Mouse (Mus musculus): ENCODE results near the gene Dhdds. TPM values are rescaled to one million over a fixed set of nuclear protein-coding genes. Genes with fewer than 3 reads are reported as not detected.
"Not testable (repeated sequence)": the region's sequence is repeated elsewhere in the genome, so short reads cannot be mapped to it uniquely, and the experiment has no call there.

Gene Dhdds
- polyA plus RNA-seq, 1 experiment from 2014 or later = 41.9 TPM

DNA sequence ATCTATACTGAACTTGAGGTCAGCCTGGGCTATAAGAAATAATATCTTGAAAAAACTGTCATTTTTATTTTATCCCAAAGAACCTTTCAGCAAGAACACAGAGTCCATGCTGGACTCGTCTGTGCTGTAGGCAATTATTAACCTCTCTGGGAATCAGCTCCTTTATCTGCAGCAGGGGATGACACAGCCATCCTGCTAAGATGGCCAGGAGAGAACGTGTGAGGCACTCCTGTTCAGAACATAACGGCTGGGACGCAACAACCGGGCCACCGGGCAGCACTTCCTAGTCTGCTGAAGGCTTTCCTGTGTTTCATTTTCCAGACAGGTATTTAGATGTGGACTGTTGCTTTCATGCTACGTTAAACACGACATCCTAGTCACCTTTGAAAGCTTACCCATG, 6.0 kb downstream of the Dhdds start:
- no peak for ATAC-seq (ENCODE audit: insufficient number of reproducible peaks, low FRiP score, low TSS enrichment, low read depth)
- Histone ChIP-seq H3K4me1 (peaks cover 3% of the 10 kb centered on the region), H3K4me3 (no peak overlapping the region), H3K9ac (no peak overlapping the region), H3K27ac (no peak overlapping the region), H3K36me3 (peaks cover 71% of the 10 kb centered on the region), H3K4me2 (no peak overlapping the region), H3K27me3 (no peaks in the 10 kb centered on the region), H3K9me3 (no peaks in the 10 kb centered on the region)
- 93% methylated on average over 8 of the region's 8 CpGs for WGBS

GRCm38 (mm10) chr4:133991087-133991660, 9.5 kb downstream of the Dhdds start:
- Histone ChIP-seq H3K4me2 (no peak overlapping the region), H3K27me3 (no peaks in the 10 kb centered on the region), H3K4me3 (no peak overlapping the region), H3K4me1 (no peaks in the 10 kb centered on the region), H3K9ac (no peak overlapping the region), H3K27ac (no peak overlapping the region), H3K9me3 (no peaks in the 10 kb centered on the region), H3K36me3 (peaks cover 91% of the 10 kb centered on the region)
- 85% methylated on average over 13 of the region's 13 CpGs for WGBS
- ATAC-seq (ENCODE audit: insufficient number of reproducible peaks, low FRiP score, low TSS enrichment, low read depth) = no peak

- 69% methylated on average over 4 of the region's 4 CpGs for WGBS
- H3K4me2 ChIP-seq = no peak overlapping the region
- H3K27ac ChIP-seq = no peak overlapping the region
- ATAC-seq (ENCODE audit: insufficient number of reproducible peaks, low FRiP score, low TSS enrichment, low read depth) = no peak
- no peak overlapping the region for H3K4me3 ChIP-seq
- H3K4me1 ChIP-seq = no peaks in the 10 kb centered on the region
- no peaks in the 10 kb centered on the region for H3K9me3 ChIP-seq
- H3K27me3 ChIP-seq = no peaks in the 10 kb centered on the region
- H3K36me3 ChIP-seq = peaks cover 89% of the 10 kb centered on the region
- H3K9ac ChIP-seq = no peak overlapping the region
Observed at GRCm38 (mm10) chr4:133990035-133990434, 10.7 kb downstream of the Dhdds start.

DNA sequence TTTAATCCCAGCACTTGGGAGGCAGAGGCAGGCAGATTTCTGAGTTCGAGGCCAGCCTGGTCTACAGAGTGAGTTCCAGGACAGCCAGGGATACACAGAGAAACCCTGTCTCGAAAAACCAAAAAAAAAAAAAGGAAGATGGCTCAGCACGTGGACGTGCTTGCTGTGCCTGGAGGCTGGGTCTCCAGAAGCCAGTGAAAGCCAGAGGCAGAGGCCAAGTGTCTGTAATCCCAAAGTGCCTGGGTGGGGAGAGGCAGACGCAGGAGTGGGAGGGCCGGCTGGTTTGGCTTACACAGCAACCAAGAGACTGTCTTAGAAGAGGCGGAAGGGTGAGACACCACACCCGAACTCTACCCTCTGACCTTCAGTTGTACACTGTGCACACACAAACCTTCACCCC, 12.4 kb downstream of the Dhdds start:
- WGBS = 88% methylated on average over 8 of the region's 8 CpGs
- not testable (repeated sequence) for H3K4me2 ChIP-seq

DNA sequence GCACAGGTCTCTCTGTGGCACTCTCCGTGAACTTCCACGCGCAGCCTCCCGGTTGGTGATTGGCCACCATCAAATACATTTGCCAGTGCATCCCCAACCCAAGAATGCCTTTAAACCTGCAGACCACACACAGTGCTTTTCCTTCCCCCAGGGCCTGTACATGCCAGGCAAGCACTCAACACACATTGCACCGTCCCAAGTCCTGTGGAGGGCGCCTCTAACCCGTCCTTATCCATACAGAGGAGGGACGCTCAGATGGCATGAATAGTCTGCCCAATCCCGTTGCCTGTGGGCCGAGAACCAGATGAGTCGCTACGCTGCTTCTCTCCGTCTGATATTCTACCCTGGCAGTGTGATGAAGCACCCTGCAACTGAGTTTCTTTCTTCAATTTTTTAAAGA, 17.8 kb downstream of the Dhdds start:
- Histone ChIP-seq H3K9me3 (no peaks in the 10 kb centered on the region), H3K4me1 (no peaks in the 10 kb centered on the region), H3K27ac (no peak overlapping the region), H3K4me3 (no peak overlapping the region), H3K27me3 (no peaks in the 10 kb centered on the region), H3K9ac (no peak overlapping the region), H3K4me2 (no peak overlapping the region), H3K36me3 (peaks cover 68% of the 10 kb centered on the region)
- no peak for ATAC-seq (ENCODE audit: insufficient number of reproducible peaks, low FRiP score, low TSS enrichment, low read depth)
- WGBS = 78% methylated on average over 13 of the region's 13 CpGs

More for the DNA sequence above, 12.4 kb downstream of the Dhdds start:
- ATAC-seq (ENCODE audit: insufficient number of reproducible peaks, low FRiP score, low TSS enrichment, low read depth); H3K4me3 ChIP-seq; H3K9me3 ChIP-seq; H3K9ac ChIP-seq; H3K4me1 ChIP-seq; H3K27me3 ChIP-seq; H3K27ac ChIP-seq: not testable (repeated sequence)
- peaks cover 73% of the 10 kb centered on the region for H3K36me3 ChIP-seq

GRCm38 (mm10) chr4:133980496-133980895, 20.2 kb downstream of the Dhdds start:
- Histone ChIP-seq H3K9ac (no peak overlapping the region), H3K36me3 (peaks cover 68% of the 10 kb centered on the region), H3K9me3 (no peaks in the 10 kb centered on the region), H3K27ac (no peak overlapping the region), H3K27me3 (no peaks in the 10 kb centered on the region), H3K4me1 (no peaks in the 10 kb centered on the region), H3K4me3 (no peak overlapping the region), H3K4me2 (no peak overlapping the region)
- no peak for ATAC-seq (ENCODE audit: insufficient number of reproducible peaks, low FRiP score, low TSS enrichment, low read depth)
- 80% methylated on average over 5 of the region's 5 CpGs for WGBS

- H3K27ac ChIP-seq = no peak overlapping the region
- WGBS = 91% methylated on average over 10 of the region's 10 CpGs
- no peaks in the 10 kb centered on the region for H3K4me1 ChIP-seq
- no peak for ATAC-seq (ENCODE audit: insufficient number of reproducible peaks, low FRiP score, low TSS enrichment, low read depth)
- no peak overlapping the region for H3K9ac ChIP-seq
- peaks cover 74% of the 10 kb centered on the region for H3K36me3 ChIP-seq
- no peaks in the 10 kb centered on the region for H3K27me3 ChIP-seq
- H3K4me2 ChIP-seq = no peak overlapping the region
- H3K4me3 ChIP-seq = no peak overlapping the region
- no peaks in the 10 kb centered on the region for H3K9me3 ChIP-seq
Observed at GRCm38 (mm10) chr4:133978021-133978711, 22.6 kb downstream of the Dhdds start.

GRCm38 (mm10) chr4:133971741-133972140, 29.0 kb downstream of the Dhdds start:
- Histone ChIP-seq H3K4me1 (peaks cover 14% of the 10 kb centered on the region), H3K9ac (no peak overlapping the region), H3K27ac (no peak overlapping the region), H3K27me3 (no peaks in the 10 kb centered on the region), H3K4me3 (no peak overlapping the region), H3K9me3 (no peaks in the 10 kb centered on the region), H3K36me3 (peaks cover 48% of the 10 kb centered on the region), H3K4me2 (no peak overlapping the region)
- ATAC-seq (ENCODE audit: insufficient number of reproducible peaks, low FRiP score, low TSS enrichment, low read depth) = no peak
- 55% methylated on average over 8 of the region's 8 CpGs for WGBS

DNA sequence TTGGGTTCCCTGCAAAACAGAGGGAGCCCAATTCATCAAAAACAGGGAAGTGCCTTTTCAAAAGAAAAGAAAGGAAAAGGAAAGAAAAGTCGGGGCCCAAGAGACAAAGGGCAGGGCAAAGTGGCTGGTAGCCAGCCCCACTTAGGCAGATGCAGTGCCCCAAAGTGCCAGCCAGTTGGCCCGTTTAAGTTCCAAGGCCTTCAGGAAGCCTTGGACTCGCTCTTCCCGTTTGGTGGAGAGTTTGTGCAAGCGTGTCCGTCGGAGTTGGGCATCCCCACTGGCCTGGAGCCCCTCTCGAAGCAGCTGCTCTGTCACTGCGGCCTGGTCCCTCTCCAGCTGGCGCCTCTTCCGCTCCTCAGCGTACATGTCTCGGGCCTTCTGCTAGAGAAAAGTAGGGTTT, 29.8 kb downstream of the Dhdds start:
- peaks cover 43% of the 10 kb centered on the region for H3K36me3 ChIP-seq
- H3K9ac ChIP-seq = no peak overlapping the region
- WGBS = 90% methylated on average over 13 of the region's 13 CpGs
- ATAC-seq (ENCODE audit: insufficient number of reproducible peaks, low FRiP score, low TSS enrichment, low read depth) = no peak
- H3K4me2 ChIP-seq = no peak overlapping the region
- no peaks in the 10 kb centered on the region for H3K27me3 ChIP-seq
- peaks cover 21% of the 10 kb centered on the region for H3K4me1 ChIP-seq
- no peak overlapping the region for H3K4me3 ChIP-seq
- H3K9me3 ChIP-seq = no peaks in the 10 kb centered on the region
- no peak overlapping the region for H3K27ac ChIP-seq

- Histone ChIP-seq H3K27ac (no peak overlapping the region), H3K36me3 (peaks cover 44% of the 10 kb centered on the region), H3K4me2 (no peak overlapping the region), H3K4me1 (peaks cover 26% of the 10 kb centered on the region), H3K9ac (no peak overlapping the region), H3K4me3 (no peak overlapping the region), H3K27me3 (no peaks in the 10 kb centered on the region), H3K9me3 (no peaks in the 10 kb centered on the region)
- 42% methylated on average over 4 of the region's 4 CpGs for WGBS
- ATAC-seq (ENCODE audit: insufficient number of reproducible peaks, low FRiP score, low TSS enrichment, low read depth) = no peak
Observed at GRCm38 (mm10) chr4:133970196-133970595, 30.5 kb downstream of the Dhdds start.

DNA sequence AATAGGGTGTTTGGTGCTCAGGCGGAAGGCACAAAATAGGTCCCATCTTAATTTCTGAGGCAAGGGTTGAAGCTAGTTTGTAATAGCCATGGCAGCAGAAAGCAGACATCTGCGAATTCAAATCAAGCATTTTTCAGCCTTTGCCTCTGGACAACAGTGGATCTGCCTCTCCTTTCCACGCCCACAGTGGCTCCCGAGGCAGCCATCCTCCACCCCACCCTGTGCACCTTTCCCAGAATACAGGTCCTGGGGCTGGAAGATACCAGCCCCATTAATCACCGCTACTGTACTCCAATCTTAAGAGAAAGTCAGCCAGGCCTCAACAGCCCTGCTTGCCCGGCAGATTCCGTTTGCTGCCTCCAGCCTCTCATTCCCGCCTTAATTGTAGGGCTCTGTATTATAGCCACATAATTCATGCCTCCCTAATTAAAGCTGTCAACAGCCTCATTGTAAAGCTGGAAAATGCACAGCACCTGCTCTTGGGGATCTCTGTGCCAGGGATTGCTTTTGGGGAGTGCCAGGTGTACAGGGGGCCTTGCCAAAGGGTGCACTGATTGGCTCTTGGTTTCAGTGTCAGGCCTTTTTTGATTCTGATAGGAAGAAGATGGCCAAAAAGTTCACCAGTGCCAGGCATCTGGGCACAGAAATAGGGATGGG, 31.5 kb downstream of the Dhdds start:
- Histone ChIP-seq H3K9me3 (no peaks in the 10 kb centered on the region), H3K4me1 (peaks cover 26% of the 10 kb centered on the region), H3K9ac (no peak overlapping the region), H3K4me2 (peak overlapping the region; percentile 98; the same call in 1 of the 2 replicates), H3K36me3 (peaks cover 38% of the 10 kb centered on the region), H3K27ac (peak overlapping the region; percentile 100; the same call in 1 of the 2 replicates), H3K4me3 (peak overlapping the region; percentile 72; the same call in 1 of the 2 replicates), H3K27me3 (no peaks in the 10 kb centered on the region)
- 35% methylated on average over 8 of the region's 8 CpGs for WGBS
- ATAC-seq (ENCODE audit: insufficient number of reproducible peaks, low FRiP score, low TSS enrichment, low read depth) = no peak
